Mouse (Mus musculus): ENCODE results near the gene Bcl2l15. TPM values are rescaled to one million over a fixed set of nuclear protein-coding genes. Genes with fewer than 3 reads are reported as not detected.
A peak's percentile ranks its signal among the peaks of the same experiment; 100 is the strongest.
"Not testable (repeated sequence)": the region's sequence is repeated elsewhere in the genome, so short reads cannot be mapped to it uniquely, and the experiment has no call there.

The Bcl2l15 gene
- total RNA-seq, 2 experiments from 2014 or later: 0.55 TPM; not detected in 1

DNA sequence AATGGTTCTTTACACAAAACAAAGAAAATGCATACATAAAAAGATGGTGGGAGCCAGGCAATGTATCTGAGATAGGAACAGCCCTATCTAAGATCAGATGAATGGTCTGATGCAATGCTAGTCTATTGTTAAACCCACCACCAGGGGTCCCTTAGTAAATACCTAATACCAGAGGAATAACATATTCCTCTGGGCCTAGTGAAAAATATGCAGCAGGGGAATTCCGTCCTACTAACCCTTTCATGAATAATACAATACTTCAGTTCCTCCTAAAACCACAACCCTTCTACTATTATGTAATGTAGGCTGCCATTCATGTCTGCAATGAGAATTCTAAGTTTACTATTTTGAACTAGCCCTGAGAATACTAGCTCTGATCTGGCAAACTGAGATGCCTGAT, 1.7 kb upstream of the Bcl2l15 start:
- DNase-seq (ENCODE audit: low spot score): not testable (repeated sequence)

DNA sequence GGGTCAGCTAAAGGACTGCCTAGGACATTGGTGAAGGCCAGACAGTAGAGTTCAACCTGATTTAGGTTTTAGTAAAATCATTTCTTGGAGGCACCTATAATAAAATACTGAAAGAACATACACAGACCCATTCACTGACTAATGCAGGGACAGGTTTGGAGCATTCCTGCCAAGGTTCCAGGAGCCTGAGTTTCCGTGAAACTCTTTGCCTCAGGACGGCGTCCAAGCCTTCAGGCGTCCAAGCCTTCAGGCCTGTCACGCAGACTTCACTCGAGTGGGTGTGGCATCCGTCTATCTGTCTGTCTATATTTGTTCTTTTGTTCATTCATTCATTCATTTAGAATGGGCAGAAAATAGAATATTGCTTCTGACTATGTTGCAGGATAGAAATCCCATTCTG, 1.3 kb upstream of the Bcl2l15 start:
- DNase-seq (ENCODE audit: low spot score): no peak

DNA sequence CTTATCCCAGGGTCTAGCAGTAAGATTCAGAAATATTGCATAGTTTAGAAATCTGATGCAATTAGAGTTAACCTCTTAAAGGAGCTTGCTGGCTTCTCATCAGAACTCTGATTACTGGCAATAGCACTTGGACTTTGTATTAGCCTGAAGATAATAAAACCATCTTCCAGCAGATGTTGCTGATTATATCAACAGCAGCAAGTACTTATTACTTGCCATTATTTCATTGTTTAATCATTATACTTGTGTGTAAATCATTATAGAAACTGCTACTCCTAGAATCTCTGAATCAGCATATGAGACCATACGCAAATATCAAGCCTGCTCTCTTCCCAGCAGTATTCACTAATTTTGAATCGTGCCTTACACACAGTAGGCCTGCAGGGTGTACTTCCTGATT, 1.6 kb downstream of the Bcl2l15 start:
- DNase-seq (ENCODE audit: low spot score): no peak

DNA sequence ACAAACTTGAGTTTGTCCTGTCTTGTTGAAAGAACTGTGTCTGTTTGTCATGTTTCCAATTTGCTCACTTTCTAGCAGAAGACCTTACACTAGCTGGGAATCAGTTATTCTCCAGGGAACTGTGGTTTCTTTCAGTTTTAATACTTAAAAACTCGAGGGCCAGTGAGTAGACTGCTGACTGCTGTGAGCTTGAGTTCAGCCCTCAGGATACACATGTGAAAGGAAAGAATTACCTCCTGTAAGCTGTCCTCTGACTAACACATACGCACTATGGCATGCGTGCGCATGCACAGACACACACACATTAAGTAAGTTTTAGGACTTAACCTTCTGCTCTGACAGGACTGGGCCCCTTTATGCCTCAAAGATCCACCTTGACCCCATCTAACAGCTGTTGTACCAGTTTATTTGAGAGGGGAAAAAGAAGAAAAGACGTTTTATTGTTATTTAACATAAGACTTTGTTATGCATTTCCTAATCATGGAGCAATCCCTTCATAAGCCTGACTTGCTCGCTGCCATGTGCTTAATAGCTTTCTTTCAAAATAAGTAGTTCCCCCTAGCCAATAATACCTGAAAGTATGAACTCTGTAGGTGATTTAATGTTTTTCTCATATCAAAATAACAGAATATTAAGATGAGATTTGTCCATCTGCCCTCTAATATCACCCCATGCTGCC, 3.0 kb downstream of the Bcl2l15 start:
- DNase-seq (ENCODE audit: low spot score): no peak

DNA sequence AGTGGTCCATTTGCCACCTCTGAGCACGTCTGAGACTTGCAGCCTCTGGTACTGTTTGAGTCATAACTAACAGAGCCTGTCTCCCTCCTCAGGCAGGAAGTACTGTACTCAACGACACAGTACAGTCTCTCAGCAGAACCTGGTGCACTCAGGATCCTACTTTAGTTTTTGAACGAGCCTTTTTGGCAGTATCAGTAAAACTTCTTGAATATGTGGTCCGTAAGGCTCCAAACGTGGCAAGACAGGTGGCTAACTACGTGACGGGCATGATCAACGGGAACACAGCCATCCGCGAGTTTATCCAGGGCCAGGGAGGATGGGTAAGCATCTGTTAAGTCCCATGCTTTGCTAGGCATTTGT, 3.5 kb downstream of the Bcl2l15 start:
- no peak for DNase-seq (ENCODE audit: low spot score)

DNA sequence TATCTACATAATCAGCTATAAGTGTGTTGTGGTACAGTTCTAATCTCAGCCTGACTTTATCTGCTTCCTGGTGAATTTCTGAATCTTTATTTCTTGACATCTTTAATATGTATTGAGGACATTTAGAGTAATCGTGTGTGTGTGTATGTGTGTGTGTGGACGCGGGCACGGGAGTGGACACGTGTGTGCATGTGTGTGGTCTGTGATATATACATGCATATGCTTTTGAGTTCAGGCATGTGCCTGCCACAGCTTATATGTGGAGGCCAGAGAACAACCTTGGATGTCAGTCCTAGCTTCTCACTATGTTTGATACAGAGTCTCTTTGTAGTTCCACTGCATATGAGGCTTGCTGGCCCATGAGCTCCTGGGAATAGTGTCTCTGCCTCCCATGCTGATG, 4.1 kb downstream of the Bcl2l15 start:
- no peak for DNase-seq (ENCODE audit: low spot score)

DNA sequence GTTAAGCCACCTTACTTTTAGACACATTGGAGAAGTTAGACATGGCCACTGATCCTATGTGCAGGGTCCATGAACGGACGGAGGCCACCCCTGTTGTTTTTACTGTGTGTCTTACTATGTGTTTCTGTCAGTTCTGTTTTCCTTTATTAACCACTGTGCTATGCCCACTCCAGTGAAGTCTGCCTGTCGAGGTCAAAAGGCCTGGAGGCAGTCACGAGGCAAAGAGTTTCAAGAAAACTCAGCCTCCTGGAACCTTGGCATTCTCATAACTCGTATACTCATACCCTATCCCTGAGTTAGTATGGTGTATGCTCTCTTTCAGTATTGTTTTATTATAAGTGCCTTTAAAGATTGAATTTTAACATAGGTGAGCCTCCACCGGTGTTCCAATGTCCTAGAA, 7.3 kb downstream of the Bcl2l15 start:
- no peak for DNase-seq (ENCODE audit: low spot score)

DNA sequence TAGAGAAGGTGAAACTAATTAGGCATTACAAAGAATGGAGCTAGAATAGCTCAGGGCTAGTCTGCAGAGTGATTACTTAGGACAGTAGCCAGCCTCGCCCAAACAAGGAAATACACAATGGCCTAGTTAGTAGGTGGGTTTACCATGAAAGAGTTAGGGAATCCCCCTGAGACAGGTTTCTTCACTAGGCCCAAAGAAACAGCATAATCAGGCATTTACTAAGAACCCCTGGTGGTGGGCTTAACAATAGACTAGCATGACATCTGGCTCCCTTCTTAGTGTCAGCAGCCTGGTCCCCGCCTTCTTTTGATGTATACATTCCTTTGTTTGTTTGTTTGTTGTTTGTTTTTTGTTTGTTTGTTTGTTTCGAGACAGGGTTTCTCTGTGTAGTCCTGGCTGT, 7.8 kb downstream of the Bcl2l15 start:
- not testable (repeated sequence) for DNase-seq (ENCODE audit: low spot score)

DNA sequence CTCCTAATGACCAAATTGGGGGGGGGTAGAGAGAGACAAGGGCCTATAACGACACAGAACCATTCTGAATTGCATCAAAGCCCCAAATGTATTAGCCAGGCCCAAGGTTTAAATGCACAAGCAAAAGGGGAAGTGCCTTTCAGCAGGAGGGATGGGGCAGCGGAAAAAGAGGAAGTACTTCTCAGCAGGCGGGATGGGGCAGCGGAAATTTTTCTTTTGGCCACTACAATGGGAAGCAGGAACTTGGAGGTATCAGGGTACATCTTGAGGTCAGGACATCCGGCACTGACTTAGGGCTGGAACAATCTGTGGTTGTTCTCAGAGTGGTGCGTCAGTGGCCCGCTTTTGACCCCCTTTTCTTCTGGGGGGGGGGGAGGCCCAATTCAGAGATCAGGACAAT, 8.5 kb downstream of the Bcl2l15 start:
- not testable (repeated sequence) for DNase-seq (ENCODE audit: low spot score)

DNA sequence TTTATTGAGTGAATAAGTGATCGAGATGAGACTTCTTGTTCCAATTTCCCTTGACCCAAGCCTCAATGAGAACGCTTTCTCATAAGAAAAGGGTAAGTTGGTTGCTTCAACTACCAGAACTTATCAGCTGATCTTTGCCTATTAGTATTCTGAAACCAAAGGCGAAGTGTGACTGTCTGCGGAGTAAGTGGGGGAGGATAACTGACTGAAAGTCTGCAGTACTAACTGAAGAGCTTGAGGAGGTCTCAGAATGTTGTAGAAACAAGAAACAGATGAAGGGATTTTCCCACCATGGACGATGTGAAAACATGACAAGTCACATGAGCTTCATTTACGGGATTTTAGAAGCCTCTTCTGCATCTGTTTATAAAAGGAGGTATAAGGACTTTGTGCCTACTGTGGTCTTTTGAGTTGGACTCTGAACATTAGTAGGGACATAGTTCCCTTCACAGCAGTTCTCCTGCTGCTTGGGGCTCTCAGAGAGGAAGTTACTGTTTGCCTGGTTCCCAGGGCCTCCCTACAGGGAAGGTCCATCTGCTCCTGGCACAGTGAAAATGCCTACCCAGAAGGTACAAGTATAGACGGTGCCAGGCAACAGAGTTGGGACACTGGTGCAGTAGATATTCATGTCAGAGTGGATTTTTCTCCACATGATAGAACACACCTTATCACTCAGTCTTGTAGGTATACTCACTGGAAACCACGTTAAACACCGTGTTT, 18.4 kb downstream of the Bcl2l15 start:
- DNase-seq (ENCODE audit: low spot score): no peak

DNA sequence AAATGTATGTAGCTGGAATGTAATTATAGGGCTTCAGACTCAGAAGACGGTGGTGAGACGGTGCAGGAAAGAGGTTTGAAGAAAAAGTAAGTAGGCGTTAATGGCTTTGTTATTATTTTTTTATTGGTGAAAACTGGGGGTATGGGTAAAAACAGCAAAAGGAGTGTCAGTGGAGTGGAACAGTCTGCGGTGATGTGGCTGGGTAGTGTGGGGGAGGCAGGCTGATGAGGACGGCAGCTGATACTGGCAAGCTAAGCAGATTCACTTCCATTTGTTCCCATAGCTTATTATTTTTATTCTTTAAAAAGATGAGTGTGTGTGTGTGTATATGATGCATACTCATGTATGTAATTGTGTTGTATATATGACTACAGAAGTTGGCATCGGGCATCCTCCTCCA, 19.1 kb downstream of the Bcl2l15 start:
- no peak for DNase-seq (ENCODE audit: low spot score)

DNA sequence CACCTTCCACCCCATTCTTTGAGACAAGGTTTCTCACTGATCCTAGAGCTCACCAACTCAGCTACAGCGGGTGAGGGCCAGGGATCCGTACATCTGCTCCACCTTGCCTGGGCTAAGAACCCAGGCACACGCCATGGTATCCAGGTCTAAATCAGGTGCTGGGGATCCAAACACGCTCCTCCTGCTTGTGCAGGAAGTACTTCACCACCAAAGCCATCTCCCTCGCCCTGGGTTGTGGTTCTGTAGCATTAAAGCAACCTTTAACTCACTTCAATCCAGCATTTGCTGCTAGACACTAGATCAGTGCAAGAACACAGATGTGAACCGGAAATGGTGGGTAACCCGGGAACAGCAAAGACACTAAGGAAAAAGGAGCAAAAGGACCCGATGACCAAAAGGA, 19.5 kb downstream of the Bcl2l15 start:
- DNase-seq (ENCODE audit: low spot score): no peak

DNA sequence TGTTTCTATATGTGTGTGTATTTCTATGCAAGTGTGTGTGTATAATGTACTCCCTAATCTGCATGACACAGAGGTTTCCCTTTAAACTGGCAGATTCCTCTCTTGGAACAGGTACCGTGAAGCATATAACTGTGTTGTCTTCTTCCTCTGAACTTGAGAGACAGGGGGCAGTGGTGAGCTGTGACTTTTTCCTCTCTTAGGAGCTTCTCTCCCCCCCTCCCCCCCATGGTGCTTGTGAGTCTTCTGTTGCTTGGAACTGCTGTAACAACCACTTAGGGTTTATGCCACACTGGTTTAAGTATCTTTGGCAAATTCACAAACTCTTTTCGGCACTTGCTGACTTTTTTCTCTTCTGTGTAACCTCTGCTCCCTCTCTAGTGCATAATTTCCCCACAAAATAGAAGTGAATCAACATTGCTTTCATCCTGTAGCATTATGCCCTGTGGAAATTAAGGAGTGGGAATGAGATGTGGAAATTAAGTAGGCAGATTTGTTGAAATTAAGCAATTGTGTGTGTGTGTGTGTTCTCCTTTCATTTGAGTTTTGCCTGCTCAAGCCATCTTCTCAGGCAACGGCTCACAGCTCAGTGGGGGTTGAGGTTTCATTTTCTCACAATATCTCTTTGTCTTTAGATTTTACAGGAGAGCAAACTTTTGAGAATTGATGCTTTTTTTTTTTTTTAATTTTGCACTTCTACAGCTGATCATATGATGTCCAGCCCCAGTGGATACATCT, 20.3 kb downstream of the Bcl2l15 start:
- peak; percentile 34 for DNase-seq (ENCODE audit: low spot score)

DNA sequence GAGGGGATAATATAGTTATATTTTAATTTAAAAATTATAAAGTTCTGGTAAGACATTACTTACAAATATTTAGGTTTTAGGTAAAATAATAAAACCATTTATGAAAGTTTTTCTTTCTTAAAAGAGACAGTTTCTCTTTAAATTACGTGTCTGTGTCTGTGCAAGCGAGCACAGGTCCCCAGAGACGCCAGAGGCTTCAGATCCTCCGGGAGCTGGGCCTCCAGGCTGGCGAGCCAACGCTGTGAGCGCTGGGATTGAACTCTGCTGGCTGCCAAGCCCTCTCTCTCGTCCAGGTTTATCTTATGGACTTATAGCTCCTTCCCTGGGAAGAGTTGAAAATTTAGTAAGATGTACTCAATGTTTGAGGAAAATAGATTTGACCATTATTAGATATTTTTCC, 21.4 kb downstream of the Bcl2l15 start:
- DNase-seq (ENCODE audit: low spot score): no peak

DNA sequence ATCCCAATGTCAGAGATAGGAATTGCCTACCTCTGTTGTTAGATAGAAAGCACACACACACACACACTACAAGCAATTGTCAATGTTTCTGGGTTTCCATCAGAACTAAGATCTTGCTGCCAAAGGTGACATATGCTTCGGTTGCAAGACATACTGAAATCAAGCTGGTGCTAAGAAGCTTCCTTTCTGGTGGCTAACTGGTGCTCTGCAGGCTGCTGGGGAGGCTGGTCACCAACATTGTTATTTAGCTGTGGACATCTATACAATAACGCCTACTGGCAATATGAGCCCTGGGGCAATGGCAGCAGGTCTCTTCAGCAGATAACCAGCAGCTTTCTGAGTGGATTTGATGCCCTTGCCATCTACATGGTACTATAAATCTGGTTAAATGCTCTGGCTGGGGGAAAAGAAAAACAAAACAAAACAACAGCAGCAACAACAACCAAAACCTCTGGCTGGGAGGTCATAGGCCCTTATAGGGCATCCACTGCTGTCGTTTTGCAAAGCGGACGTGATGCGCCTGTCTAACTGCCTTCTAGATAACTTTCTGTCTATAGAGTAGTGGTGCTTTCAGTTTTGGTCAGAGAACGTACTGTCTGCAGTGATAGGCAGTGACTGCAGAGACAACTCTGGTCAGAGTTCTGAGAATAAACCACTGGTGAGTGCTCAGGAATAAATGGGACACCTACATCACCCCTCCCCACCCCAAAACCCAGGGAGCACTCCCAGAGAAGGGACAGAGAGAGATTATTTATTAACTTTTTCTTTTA, 24.8 kb downstream of the Bcl2l15 start:
- DNase-seq (ENCODE audit: low spot score): no peak

DNA sequence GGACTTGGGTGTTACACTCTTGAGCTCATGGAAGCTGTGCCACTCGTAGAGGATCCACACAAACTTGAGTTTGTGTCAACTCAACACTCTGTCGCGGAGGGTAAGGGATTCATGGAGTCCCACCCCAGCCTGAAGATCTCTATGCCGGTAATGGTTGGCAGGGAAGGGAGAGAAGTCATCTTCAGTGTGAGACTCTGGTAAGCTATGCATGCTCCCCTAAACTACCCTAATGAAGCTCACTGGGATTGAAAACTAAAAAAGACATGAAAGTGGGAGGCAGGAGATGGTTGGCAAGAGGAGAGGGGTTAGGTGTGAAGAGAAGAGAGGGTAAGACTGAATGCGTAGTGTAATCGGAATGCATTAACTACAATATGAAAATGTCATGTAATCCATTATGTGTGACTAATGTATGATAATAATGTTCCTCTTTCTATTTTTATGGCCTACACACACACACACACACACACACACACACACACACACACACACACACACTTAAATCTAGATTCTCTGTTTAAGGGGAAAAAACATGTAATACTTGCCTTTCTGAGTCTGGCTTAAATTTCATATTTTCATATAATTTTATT, 25.7 kb downstream of the Bcl2l15 start:
- no peak for DNase-seq (ENCODE audit: low spot score)

DNA sequence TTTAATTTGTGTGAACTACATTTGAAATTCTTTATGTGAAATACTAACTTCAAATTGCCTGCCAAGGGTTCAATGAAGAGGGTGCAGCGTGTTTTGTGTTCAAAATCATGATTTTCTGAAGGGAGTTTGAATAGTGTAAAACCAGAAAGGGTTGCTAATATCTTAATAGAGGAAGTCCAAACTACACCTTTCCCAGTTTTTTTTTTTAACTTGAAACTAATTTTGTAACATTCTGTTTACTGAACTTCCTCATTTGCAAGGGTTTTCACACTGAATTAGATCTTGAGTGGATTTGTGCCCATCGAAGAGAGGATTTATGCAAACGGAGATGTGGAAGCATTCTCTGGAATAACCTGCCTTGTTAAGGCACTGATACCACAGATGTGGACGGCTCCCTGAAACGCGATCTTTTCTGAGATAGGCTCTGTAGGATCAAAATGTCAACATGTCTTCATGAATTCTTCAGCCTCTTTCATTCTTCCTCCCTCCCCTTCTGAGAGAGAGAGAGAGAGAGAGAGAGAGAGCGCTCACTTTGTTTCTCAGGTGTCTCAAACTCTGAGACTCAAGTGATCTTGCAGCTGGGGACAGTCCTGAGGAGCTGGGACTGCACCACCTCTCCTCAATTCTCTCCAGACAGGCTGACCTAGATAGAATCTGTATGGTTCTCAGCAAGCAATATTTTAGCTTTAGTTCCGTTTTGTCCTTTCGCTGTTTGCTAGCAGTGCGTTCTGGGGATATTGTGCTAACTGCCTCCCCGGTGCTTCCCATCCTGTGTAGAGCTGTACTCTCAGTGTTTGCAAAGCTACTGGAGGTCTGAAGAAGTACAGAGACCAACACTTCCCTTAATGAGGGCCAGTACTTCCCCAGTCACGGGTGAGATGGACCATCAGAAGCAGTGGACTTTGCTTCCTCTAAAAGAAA, 26.7 kb downstream of the Bcl2l15 start, which contains the start of gene Ptpn22:
TSS of gene Ptpn22 (plus strand) at position 915 of the 921 bp plus-strand sequence.
- no peak for DNase-seq (ENCODE audit: low spot score)

DNA sequence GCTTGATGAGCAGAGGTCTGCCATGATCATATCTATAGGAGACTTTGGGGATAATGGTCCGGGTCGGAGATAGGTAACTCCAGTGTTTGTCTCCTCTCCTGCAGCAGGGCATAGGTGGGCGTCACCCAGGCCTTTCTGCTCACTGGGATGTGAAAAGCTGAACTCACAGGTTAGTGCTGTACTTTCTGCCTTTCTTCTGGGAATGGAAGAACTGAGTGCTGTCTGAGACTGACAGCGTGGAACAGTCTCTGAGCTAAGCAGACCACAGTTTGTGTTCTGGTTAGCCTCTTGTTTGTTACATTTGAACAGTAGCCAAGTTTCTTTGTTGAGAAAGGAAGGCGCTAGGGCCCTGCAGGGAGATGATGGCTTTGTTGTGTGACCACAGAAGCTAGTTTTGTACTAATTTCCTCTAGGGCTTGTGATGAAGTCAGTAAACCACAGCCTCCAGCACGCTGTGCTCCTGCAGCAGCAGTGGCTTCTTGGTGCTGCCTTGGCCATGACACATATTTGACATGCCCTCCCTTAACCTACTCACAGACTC, 27.5 kb downstream of the Bcl2l15 start:
- peak; percentile 4 for DNase-seq (ENCODE audit: low spot score)

DNA sequence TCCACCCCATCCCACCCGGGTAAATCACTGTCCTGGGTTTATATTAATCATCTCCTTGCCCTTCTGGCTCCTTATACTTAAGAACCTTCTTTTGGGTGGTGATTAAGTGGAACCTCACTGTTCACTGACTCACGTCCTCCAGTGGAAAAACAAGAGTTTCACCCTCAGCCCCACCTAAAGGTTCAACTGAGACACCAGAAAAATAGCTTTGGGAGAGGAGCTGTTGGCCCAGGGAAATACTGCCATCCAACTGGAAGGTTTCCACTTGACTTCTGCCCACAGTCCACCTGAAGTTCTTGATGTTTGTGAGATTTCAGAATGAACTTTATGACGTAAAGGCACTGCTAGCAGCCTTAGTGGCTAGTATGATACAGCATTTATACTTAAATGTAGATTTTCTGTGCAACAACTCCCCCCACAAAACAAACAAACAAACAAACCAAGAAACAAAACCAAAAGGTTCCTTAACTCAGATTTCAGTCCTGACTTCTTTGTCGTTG, 30.4 kb downstream of the Bcl2l15 start:
- DNase-seq (ENCODE audit: low spot score): no peak

DNA sequence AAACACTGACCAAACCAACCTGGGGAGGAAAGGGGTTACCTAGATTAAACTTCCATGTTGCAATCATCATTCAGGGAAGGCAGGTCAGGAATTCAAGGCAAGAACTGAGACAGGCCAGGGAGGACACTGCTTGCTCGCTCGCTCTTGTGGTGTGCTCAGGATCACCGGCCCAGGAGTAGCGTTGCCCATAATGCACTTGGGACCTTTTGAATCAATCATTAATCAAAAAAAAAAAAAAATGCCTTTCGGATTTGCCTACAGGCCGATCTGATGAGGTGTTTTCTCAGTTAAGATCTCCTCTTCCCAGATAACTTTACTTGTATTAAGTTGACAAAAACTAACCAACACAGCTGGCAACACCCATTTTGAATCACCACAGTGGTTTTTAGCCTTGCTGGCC, 31.8 kb downstream of the Bcl2l15 start:
- DNase-seq (ENCODE audit: low spot score): no peak
